Mouse (Mus musculus): ENCODE results near the gene Kif14.

DNA sequence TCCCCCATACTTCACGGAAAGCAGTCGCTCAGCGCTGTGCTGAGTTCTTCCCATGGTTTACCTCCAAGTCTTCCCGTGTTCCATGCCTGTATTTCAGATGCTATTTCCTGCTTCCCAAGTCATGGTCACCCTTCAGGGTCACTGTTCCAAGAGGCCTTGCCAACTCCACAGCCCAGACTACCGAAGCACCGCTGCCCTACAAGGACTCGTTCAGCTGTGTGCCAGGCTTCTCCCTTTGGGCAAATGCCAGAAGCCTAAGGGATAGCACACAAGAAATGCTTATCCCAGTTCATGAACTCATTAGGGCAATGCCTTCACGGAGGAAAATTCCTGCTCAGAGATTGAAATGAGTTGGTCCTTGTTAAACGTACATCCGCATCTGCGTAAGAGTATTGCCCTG, 47.0 kb downstream of the Kif14 start:
- TF ChIP-seq CTCF (IDR thresholded peaks at IDR 0.05; ENCODE audit: insufficient read depth, low read length) (no peak), POLR2A (IDR thresholded peaks at IDR 0.05; ENCODE audit: borderline replicate concordance, extremely low read depth, low read depth, low read length) (no peak)
